Mouse (Mus musculus) bone marrow macrophage, adult 2 months (primary cell): ENCODE data around the gene Gm45140. TPM values are rescaled to one million over a fixed set of nuclear protein-coding genes. Genes with fewer than 3 reads are reported as not detected.

Experiments
- H3K27ac ChIP-seq: 2 replicates; pipeline ENCODE4 v1.5.1; 2012; ENCODE audit warnings: low read depth, low read length; ENCODE audit not compliant: insufficient read depth
- H3K4me1 ChIP-seq: 2 replicates; pipeline ENCODE4 v1.6.1; 2012; ENCODE audit warnings: low read length; ENCODE audit not compliant: control insufficient read depth, insufficient read depth
- H3K4me3 ChIP-seq: 2 replicates; pipeline ENCODE4 v1.5.1; 2012; ENCODE audit warnings: mild to moderate bottlenecking, low read length, moderate library complexity; ENCODE audit not compliant: insufficient read depth
- CTCF ChIP-seq: IDR thresholded peaks from 2 replicates; pipeline ENCODE4 v1.5.1; 2012; ENCODE audit warnings: low read depth, mild to moderate bottlenecking, low read length, moderate library complexity
- POLR2A ChIP-seq: IDR thresholded peaks from 2 replicates; pipeline ENCODE4 v1.6.1; 2012; ENCODE audit warnings: mild to moderate bottlenecking, low read depth, low read length, borderline replicate concordance
- polyA plus RNA-seq: library from polyadenylated mRNA; stranded (reverse); fragments of >200 nt; gene quantifications from 2 replicates; pipeline ENCODE4 v1.2.4, GENCODE M21; 2012; ENCODE audit not compliant: missing spikeins, insufficient read depth, insufficient read length

Gene Gm45140
- polyA plus RNA-seq, 1 experiment = 7.9 TPM

- Histone ChIP-seq H3K4me1 (peaks cover 15% of the 10 kb centered on the region), H3K4me3 (no peak overlapping the region), H3K27ac (no peak overlapping the region)
- TF ChIP-seq CTCF (no peak), POLR2A (no peak)
These were observed 21.1 kb downstream of the Gm45140 start for GRCm38 (mm10) chr6:87814486-87814885.

GRCm38 (mm10) chr6:87812656-87813055 is 22.9 kb downstream of the Gm45140 start:
- Histone ChIP-seq H3K4me1 (peaks cover 30% of the 10 kb centered on the region), H3K4me3 (peak overlapping the region; percentile 97; the same call in 1 of the 2 replicates), H3K27ac (no peak overlapping the region)
- TF ChIP-seq POLR2A (no peak), CTCF (no peak)

GRCm38 (mm10) chr6:87811675-87812338 is 23.8 kb downstream of the Gm45140 start, which contains the start of gene Rab43:
Gene Rab43, minus strand, starts transcription at chr6:87812164.
- peak within 1 kb of the TSS; percentile 74 for H3K27ac ChIP-seq
- peaks cover 38% of the 10 kb centered on the region for H3K4me1 ChIP-seq
- H3K4me3 ChIP-seq = peak within 1 kb of the TSS; percentile 97
- no peak for TF ChIP-seq CTCF
- TF ChIP-seq POLR2A = no peak

- TF ChIP-seq CTCF = no peak
- peaks cover 45% of the 10 kb centered on the region for H3K4me1 ChIP-seq
- peak overlapping the region; percentile 74 for H3K27ac ChIP-seq
- peak overlapping the region; percentile 97 for H3K4me3 ChIP-seq
These were observed 24.6 kb downstream of the Gm45140 start for GRCm38 (mm10) chr6:87810713-87811669.

- Histone ChIP-seq H3K27ac (peak overlapping the region; percentile 74; the same call in 1 of the 2 replicates), H3K4me1 (peaks cover 50% of the 10 kb centered on the region)
These were observed 25.3 kb downstream of the Gm45140 start for GRCm38 (mm10) chr6:87810311-87810710.

GRCm38 (mm10) chr6:87809651-87810161 is 25.9 kb downstream of the Gm45140 start:
- Histone ChIP-seq H3K4me3 (peak overlapping the region; percentile 8; the same call in 1 of the 2 replicates), H3K4me1 (peaks cover 56% of the 10 kb centered on the region), H3K27ac (peak overlapping the region; percentile 48)
- no peak for TF ChIP-seq POLR2A
- TF ChIP-seq CTCF = no peak

More at GRCm38 (mm10) chr6:87810311-87810710, 25.3 kb downstream of the Gm45140 start:
- TF ChIP-seq CTCF = no peak
- peak overlapping the region; percentile 97 for H3K4me3 ChIP-seq

- no peak overlapping the region for H3K4me3 ChIP-seq
- peaks cover 60% of the 10 kb centered on the region for H3K4me1 ChIP-seq
- H3K27ac ChIP-seq = peak overlapping the region; percentile 48
- TF ChIP-seq POLR2A = no peak
These were observed 26.5 kb downstream of the Gm45140 start for GRCm38 (mm10) chr6:87809144-87809543.

- TF ChIP-seq CTCF (no peak), POLR2A (no peak)
- Histone ChIP-seq H3K4me3 (no peak overlapping the region), H3K27ac (no peak overlapping the region; the same call in 1 of the 2 replicates), H3K4me1 (peaks cover 62% of the 10 kb centered on the region)
These were observed 27.1 kb downstream of the Gm45140 start for GRCm38 (mm10) chr6:87808521-87808920.

- TF ChIP-seq POLR2A (no peak), CTCF (no peak)
- Histone ChIP-seq H3K27ac (no peak overlapping the region; the same call in 1 of the 2 replicates), H3K4me3 (no peak overlapping the region), H3K4me1 (peaks cover 63% of the 10 kb centered on the region)
These were observed 27.7 kb downstream of the Gm45140 start for GRCm38 (mm10) chr6:87807735-87808440.
